Mouse (Mus musculus) macrophage (primary cell): ENCODE results near the gene Cad. TPM values are rescaled to one million over a fixed set of nuclear protein-coding genes. Genes with fewer than 3 reads are reported as not detected.
"Not testable (repeated sequence)": the region's sequence is repeated elsewhere in the genome, so short reads cannot be mapped to it uniquely, and the experiment has no call there.

Experiments
- H3K27ac ChIP-seq: fragments of 350-480 bp; formaldehyde crosslinking; 2 replicates; pipeline ENCODE4 v1.9.0; 2021
- H3K36me3 ChIP-seq: fragments of 350-480 bp; formaldehyde crosslinking; 2 replicates; pipeline ENCODE4 v1.9.0; 2021; ENCODE audit errors: inconsistent target
- H3K4me3 ChIP-seq: fragments of 350-480 bp; formaldehyde crosslinking; 2 replicates; pipeline ENCODE4 v1.9.0; 2021; ENCODE audit errors: inconsistent target
- H3K79me2 ChIP-seq: fragments of 350-480 bp; formaldehyde crosslinking; 2 replicates; pipeline ENCODE4 v1.9.0; 2021; ENCODE audit errors: inconsistent target
- WGBS: methylation state at CpG from one replicate; pipeline ENCODE4 v1.1.7; 2026; ENCODE audit warnings: inconsistent platforms; ENCODE audit not compliant: missing documents; 5-methylcytosine and 5-hydroxymethylcytosine counted together
- polyA plus RNA-seq: library from polyadenylated mRNA; stranded (reverse); fragments of 250-400 nt; gene quantifications from 3 replicates; pipeline ENCODE4 v1.2.4, GENCODE M21; 2018; ENCODE audit warnings: inconsistent platforms
- total RNA-seq, 78 experiments: library from RNA; depleted of rRNA; stranded (reverse); fragments of 250-400 nt; gene quantifications; 1 replicate in 9 of 78; 2 replicates in 24 of 78; 3 replicates in 43 of 78; 4 replicates in 2 of 78; pipeline ENCODE4 v1.2.4; 2018; ENCODE audit warnings: inconsistent platforms in 56 of 78

Gene Cad
- total RNA-seq (2018; cell fraction: chromatin; rRNA removed): 10 to 100 TPM in 13 of 26 experiments, 1 to 10 TPM in 13; 1.9 to 31.6 (median 10.1) TPM
- 10 to 100 TPM in 2 of 26 experiments, 1 to 10 TPM in 24; 1.6 to 11.9 (median 5.2) TPM for total RNA-seq (2018; cell fraction: cytosol; rRNA removed)
- 10 to 100 TPM in 12 of 26 experiments, 1 to 10 TPM in 14; 3.6 to 27.7 (median 9.4) TPM for total RNA-seq (2018; cell fraction: nucleus; rRNA removed)
- polyA plus RNA-seq: 5.8 to 16.7 TPM (median 7.3 TPM) in 3 replicates

GRCm38 (mm10) chr5:31054261-31055215 lies at the start of gene Cad:
Gene Cad, plus strand, starts transcription at chr5:31054780.
- peak within 1 kb of the TSS; percentile 17; the same call in 1 of the 2 replicates for H3K27ac ChIP-seq
- WGBS: 3% methylated on average over 59 of the region's 64 CpGs
- peak within 1 kb of the TSS; percentile 54 for H3K4me3 ChIP-seq
- H3K79me2 ChIP-seq: peaks cover 5% of the 10 kb centered on the region; the same call in 1 of the 2 replicates
- 0 out of 2 replicates have a peak, but pooled peaks cover 7% of the 10 kb centered on the region for H3K36me3 ChIP-seq

- 52% methylated on average over 3 of the region's 3 CpGs for WGBS
- no peak overlapping the region for H3K27ac ChIP-seq
- H3K79me2 ChIP-seq: no peaks in the 10 kb centered on the region
- H3K4me3 ChIP-seq: no peak overlapping the region
- no peaks in the 10 kb centered on the region for H3K36me3 ChIP-seq
Observed at GRCm38 (mm10) chr5:31012737-31013136, 41.8 kb upstream of the Cad start.

- H3K4me3 ChIP-seq: no peak overlapping the region
- H3K27ac ChIP-seq: no peak overlapping the region
- H3K36me3 ChIP-seq: no peaks in the 10 kb centered on the region
- whole genome bisulfite sequencing: 96% methylated on average over 2 of the region's 2 CpGs
- no peaks in the 10 kb centered on the region for H3K79me2 ChIP-seq
Observed at GRCm38 (mm10) chr5:31015913-31016312, 38.7 kb upstream of the Cad start.

- H3K27ac ChIP-seq, H3K4me3 ChIP-seq, H3K36me3 ChIP-seq, H3K79me2 ChIP-seq: not testable (repeated sequence)
- WGBS: 91% methylated on average over 4 of the region's 5 CpGs
Observed at GRCm38 (mm10) chr5:31021790-31022189, 32.8 kb upstream of the Cad start.

DNA sequence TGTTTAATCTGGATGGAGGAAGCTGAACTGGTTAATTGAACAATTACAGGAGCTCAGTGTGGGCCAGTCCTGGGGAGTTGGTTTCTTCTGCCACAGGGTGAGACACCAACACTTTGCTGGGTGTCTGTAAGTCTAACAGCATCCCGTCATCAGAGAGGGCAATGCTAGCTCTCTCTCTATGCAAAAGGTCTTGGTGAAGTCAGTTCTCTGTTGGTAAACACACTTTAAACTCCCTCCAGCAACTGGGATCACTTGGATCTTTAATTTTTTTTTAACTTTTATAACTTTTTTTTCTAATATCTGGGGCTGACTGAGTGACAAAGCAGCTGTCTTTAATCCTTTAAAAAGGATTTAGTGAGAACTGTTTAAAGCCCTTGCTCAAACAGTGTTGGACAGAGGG lies 31.9 kb upstream of the Cad start:
- no peaks in the 10 kb centered on the region for H3K36me3 ChIP-seq
- H3K4me3 ChIP-seq: no peak overlapping the region
- 87% methylated on average over 1 of the region's 1 CpGs for WGBS

DNA sequence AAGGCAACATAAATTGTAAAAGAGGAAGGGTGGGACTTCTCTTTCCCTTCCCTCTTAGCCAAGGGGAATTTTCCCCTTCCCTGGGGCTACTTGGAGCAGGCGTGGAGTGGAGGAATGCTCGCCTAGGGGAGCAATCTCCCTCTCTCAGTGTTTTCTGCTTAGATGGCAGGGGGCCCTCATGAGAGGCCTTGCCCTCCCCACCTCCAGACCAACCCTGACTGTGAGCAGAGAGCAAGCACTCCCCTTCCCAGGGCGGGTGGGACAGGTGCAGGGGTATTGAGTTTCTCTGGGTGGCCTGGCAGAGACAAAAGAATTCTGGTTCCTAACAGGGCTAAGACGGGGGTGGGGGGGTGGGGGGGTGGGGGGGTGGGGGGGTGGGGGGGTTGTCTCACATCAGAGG lies 31.3 kb upstream of the Cad start:
- Histone ChIP-seq H3K4me3 (no peak overlapping the region), H3K79me2 (no peaks in the 10 kb centered on the region), H3K27ac (no peak overlapping the region), H3K36me3 (no peaks in the 10 kb centered on the region)
- WGBS: 46% methylated on average over 3 of the region's 4 CpGs

More for the DNA sequence above, 31.9 kb upstream of the Cad start:
- H3K79me2 ChIP-seq: no peaks in the 10 kb centered on the region
- H3K27ac ChIP-seq: no peak overlapping the region

DNA sequence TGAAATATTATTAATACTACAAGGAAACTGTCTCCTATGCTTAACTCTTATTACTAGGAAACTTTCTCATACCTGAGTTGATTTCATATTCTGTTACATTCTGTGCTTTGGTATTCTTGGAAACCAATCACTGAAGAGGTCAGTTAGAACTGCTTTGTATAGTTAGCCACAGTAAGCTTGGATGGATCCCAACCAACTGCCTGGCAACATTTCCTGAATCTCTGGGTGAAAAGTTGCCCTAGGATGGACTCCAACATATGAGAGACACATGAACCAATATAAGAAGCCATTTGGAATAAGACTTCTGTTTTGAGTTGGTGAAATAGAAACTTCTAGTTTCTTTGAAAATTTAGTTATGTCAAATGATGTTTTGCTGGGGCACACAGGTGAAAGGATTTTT lies 29.9 kb upstream of the Cad start:
- Histone ChIP-seq H3K4me3 (no peak overlapping the region), H3K27ac (no peak overlapping the region), H3K36me3 (no peaks in the 10 kb centered on the region), H3K79me2 (no peaks in the 10 kb centered on the region)

DNA sequence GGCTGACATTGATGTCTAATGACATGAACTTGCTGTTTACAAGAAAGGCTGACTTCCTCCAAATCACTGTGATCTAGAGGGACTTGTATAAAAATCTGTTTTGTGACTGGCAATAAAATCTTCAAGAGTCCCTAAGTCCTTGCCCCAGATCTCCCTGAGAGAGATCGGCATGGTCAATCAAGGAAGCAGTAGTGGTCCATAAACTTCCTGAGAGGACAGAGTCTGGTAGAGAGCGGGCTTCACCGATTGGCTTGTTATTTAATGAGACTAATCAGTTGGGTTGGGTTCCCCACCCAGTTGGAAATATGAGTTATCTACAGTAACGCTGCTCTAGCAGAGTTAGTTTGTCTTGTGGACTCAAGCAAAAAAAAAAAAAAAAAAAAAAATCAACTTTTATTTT lies 23.7 kb upstream of the Cad start:
- Histone ChIP-seq H3K36me3 (no peaks in the 10 kb centered on the region), H3K79me2 (no peaks in the 10 kb centered on the region), H3K4me3 (no peak overlapping the region), H3K27ac (no peak overlapping the region)
- 47% methylated on average over 4 of the region's 4 CpGs for WGBS

DNA sequence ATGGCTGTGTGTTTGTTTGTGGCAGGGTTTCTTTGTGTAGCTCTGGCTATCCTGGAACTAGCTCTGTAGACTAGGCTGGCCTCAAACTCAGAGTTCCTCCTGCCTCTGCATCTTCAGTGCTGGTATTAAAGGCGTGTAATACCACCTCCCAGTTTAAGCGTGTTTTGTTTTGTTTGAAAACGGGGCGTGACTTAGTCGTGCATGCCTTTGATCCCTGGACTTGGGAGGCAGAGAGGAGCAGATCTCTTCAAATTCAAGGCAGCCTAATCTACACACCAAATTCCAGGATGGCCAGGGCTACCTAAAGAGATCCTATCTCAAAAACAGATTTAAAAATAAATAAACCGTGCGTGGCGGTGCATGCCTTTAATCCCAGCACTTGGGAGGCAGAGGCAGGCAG lies 23.1 kb upstream of the Cad start:
- Histone ChIP-seq H3K79me2 (no peaks in the 10 kb centered on the region), H3K36me3 (no peaks in the 10 kb centered on the region), H3K4me3 (no peak overlapping the region), H3K27ac (no peak overlapping the region)
- 100% methylated on average over 6 of the region's 8 CpGs for WGBS

DNA sequence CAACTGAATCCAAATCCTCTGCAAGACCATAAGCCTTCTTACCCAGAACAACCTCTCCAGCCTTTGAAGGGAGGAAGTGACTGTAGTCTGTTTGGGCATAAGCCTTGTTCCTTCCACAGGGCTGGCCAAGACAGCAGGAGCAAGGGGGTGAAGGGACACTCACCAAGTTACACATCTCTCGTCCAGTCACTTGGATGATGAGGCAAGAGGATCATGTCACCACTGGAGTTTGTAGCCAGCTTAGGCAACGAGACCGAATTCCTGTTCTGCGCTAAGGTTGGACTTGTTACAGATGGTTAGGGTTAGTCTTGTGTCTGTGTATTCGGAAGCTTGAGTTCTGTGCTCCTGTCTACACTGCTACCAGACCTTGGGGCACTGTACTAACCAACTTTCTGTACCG lies 19.9 kb upstream of the Cad start:
- no peaks in the 10 kb centered on the region for H3K79me2 ChIP-seq
- H3K4me3 ChIP-seq: no peak overlapping the region
- H3K36me3 ChIP-seq: 0 out of 2 replicates have a peak, but pooled peaks cover 4% of the 10 kb centered on the region
- WGBS: 89% methylated on average over 6 of the region's 6 CpGs
- no peak overlapping the region for H3K27ac ChIP-seq

- not testable (repeated sequence) for H3K79me2 ChIP-seq, H3K36me3 ChIP-seq, H3K4me3 ChIP-seq, H3K27ac ChIP-seq
- 98% methylated on average over 10 of the region's 11 CpGs for WGBS
Observed at GRCm38 (mm10) chr5:31036556-31036955, 18.0 kb upstream of the Cad start.

GRCm38 (mm10) chr5:31038171-31038845 lies 16.3 kb upstream of the Cad start:
- 96% methylated on average over 7 of the region's 7 CpGs for whole genome bisulfite sequencing
- Histone ChIP-seq H3K79me2 (no peaks in the 10 kb centered on the region), H3K36me3 (peaks cover 4% of the 10 kb centered on the region; the same call in 1 of the 2 replicates), H3K27ac (no peak overlapping the region), H3K4me3 (no peak overlapping the region)

GRCm38 (mm10) chr5:31046416-31046815 lies 8.2 kb upstream of the Cad start:
- Histone ChIP-seq H3K36me3 (no peaks in the 10 kb centered on the region; the same call in 1 of the 2 replicates), H3K4me3 (no peak overlapping the region), H3K79me2 (peaks cover 5% of the 10 kb centered on the region; the same call in 1 of the 2 replicates)

GRCm38 (mm10) chr5:31047074-31047473 lies 7.5 kb upstream of the Cad start:
- Histone ChIP-seq H3K27ac (no peak overlapping the region), H3K79me2 (peaks cover 5% of the 10 kb centered on the region; the same call in 1 of the 2 replicates), H3K36me3 (peaks cover under 1% of the 10 kb centered on the region; the same call in 1 of the 2 replicates), H3K4me3 (peak overlapping the region; percentile 62)
- 13% methylated on average over 5 of the region's 5 CpGs for WGBS

More at GRCm38 (mm10) chr5:31046416-31046815, 8.2 kb upstream of the Cad start:
- no peak overlapping the region for H3K27ac ChIP-seq
- WGBS: 95% methylated on average over 6 of the region's 6 CpGs
